Mouse (Mus musculus) neural tube, embryonic 10.5 days (tissue): ENCODE measurements around the gene Snap29.

Experiments used
- DNase-seq: peaks from one replicate; pipeline ENCODE4 v3.0.0-alpha.2; 2017; ENCODE audit warnings: low spot score; ENCODE audit errors: extremely low spot score

Snap29 gene

DNA sequence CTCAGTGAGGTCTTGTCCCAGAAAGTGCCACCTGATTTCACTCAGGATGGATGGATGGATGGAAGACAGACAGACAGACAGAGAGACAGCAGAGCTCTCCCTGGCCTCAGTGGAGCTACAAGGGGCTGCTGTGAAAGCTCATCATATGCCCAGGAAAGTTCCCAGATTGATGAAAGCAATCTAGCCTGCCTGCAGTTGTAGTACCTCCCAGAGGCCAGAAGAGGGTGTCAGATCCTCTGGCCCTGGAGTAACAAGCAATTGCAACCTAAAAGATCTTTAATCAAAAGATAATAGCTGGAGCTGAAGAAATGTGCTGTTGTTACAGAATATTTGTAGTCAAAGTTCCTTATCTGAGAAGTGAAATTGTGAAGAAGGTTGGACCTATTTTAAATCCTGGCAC lies 68.3 kb downstream of the Snap29 start:
- peak; percentile 28 for DNase-seq

DNA sequence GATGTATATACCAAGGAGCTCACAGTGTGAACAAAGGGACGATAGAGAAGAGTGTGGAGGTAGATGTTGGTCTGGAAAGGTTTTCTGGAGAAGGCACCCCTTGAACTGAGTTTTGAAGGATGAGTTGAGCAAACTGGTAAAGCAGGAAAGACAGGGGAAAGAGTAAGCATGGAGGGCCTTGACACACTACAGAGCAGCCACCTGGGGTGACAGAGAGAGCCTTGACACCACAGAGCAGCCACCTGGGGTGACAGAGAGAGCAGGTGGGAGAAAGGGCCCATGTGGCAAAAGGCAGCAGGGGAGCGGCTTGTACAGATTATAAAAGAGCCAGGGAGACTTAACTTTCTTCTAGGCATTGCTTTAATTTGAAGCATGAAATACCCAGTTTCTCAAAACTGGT lies 69.0 kb downstream of the Snap29 start:
- no peak for DNase-seq

DNA sequence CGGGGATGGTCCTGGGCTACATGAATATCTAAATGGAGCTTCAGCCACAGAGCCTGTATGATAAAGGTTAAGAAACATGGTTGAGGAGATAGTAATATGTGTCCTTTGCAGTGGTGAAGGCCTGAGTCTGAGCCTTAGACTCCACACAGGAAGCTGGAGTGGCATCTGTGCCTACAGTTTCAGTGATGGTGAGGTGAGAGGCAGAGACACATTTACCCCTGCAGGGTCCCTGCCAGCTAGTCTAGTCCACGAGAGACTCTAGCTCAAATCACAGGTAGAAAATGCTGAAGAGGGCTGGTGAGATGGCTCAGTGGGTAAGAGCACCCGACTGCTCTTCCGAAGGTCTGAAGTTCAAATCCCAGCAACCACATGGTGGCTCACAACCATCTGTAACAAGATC lies 69.5 kb downstream of the Snap29 start:
- DNase-seq: no peak

DNA sequence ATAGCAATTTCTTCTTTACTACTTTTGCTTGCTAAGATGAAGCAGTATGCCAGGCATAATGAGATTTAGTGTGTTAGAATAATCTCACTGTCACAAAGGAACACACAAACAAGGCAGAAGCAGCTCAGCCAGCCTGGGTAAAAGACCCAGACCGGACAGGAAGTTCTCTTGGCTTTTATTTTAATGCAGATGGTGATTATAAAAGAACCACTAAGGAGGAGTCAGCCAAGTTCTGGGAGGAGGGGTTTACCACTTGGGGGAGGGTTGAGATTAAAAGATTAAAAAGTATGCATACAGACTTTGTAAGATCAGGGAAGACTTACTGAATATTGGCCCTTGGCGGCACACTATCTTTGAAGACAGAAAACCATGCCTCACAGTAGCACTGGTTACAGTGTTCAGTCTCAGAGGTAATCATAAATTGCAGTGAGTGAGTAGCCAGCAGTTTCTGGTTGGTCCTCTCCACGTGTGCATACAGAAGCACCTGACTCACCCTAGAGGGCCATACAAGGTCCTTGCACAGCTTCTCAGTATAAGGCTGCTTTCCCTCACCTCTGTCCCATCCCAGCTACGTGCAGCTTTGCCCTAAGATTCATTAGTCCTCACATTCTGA lies 72.7 kb downstream of the Snap29 start:
- no peak for DNase-seq
